Mouse (Mus musculus): Measurements from ENCODE around the gene Glis1. TPM values are rescaled to one million over a fixed set of nuclear protein-coding genes. Genes with fewer than 3 reads are reported as not detected.

Glis1 gene
- polyA plus RNA-seq, 1 experiment, result 0.21 TPM

GRCm38 (mm10) chr4:107660649-107661048 lies 226.3 kb downstream of the Glis1 start:
- TF ChIP-seq TAL1 (IDR thresholded peaks at IDR 0.05; ENCODE audit: low read length) (no peak), GATA1 (IDR thresholded peaks at IDR 0.05; ENCODE audit: low read length) (no peak)
- Histone ChIP-seq H3K27me3 (ENCODE audit: control insufficient read depth) (no peaks in the 10 kb centered on the region), H3K9me3 (ENCODE audit: control insufficient read depth, low read length) (no peaks in the 10 kb centered on the region)

GRCm38 (mm10) chr4:107668514-107668913 lies 234.1 kb downstream of the Glis1 start:
- Histone ChIP-seq H3K4me3 (replicated peaks) (no peak overlapping the region), H3K27me3 (ENCODE audit: control insufficient read depth) (peaks cover 20% of the 10 kb centered on the region)

More at GRCm38 (mm10) chr4:107660649-107661048, 226.3 kb downstream of the Glis1 start:
- no peaks in the 10 kb centered on the region for H3K4me1 ChIP-seq (ENCODE audit: control insufficient read depth)
- H3K4me3 ChIP-seq (replicated peaks), result no peak overlapping the region
- H3K36me3 ChIP-seq (ENCODE audit: control insufficient read depth), result no peaks in the 10 kb centered on the region

GRCm38 (mm10) chr4:107670731-107671130 lies 236.3 kb downstream of the Glis1 start:
- no peaks in the 10 kb centered on the region for H3K9me3 ChIP-seq (ENCODE audit: control insufficient read depth, low read length)
- peaks cover 32% of the 10 kb centered on the region for H3K27me3 ChIP-seq (ENCODE audit: control insufficient read depth)
- no peak for TF ChIP-seq TAL1 (IDR thresholded peaks at IDR 0.05; ENCODE audit: low read length)
- no peak for TF ChIP-seq GATA1 (IDR thresholded peaks at IDR 0.05; ENCODE audit: low read length)
- peaks cover 3% of the 10 kb centered on the region for H3K4me1 ChIP-seq (ENCODE audit: control insufficient read depth)
- H3K4me3 ChIP-seq (replicated peaks), result no peak overlapping the region
- H3K36me3 ChIP-seq (ENCODE audit: control insufficient read depth), result no peaks in the 10 kb centered on the region

More at GRCm38 (mm10) chr4:107668514-107668913, 234.1 kb downstream of the Glis1 start:
- Histone ChIP-seq H3K4me1 (ENCODE audit: control insufficient read depth) (no peaks in the 10 kb centered on the region), H3K36me3 (ENCODE audit: control insufficient read depth) (no peaks in the 10 kb centered on the region), H3K9me3 (ENCODE audit: control insufficient read depth, low read length) (no peaks in the 10 kb centered on the region)
- TF ChIP-seq GATA1 (IDR thresholded peaks at IDR 0.05; ENCODE audit: low read length), result no peak
- no peak for TF ChIP-seq TAL1 (IDR thresholded peaks at IDR 0.05; ENCODE audit: low read length)

GRCm38 (mm10) chr4:107673638-107674321 lies 239.4 kb downstream of the Glis1 start:
- H3K4me3 ChIP-seq (replicated peaks), result no peak overlapping the region
- no peak for TF ChIP-seq GATA1 (IDR thresholded peaks at IDR 0.05; ENCODE audit: low read length)
- TF ChIP-seq TAL1 (IDR thresholded peaks at IDR 0.05; ENCODE audit: low read length), result no peak
- H3K27me3 ChIP-seq (ENCODE audit: control insufficient read depth), result peaks cover 37% of the 10 kb centered on the region
- H3K9me3 ChIP-seq (ENCODE audit: control insufficient read depth, low read length), result no peaks in the 10 kb centered on the region
- H3K4me1 ChIP-seq (ENCODE audit: control insufficient read depth), result peaks cover 3% of the 10 kb centered on the region
- no peaks in the 10 kb centered on the region for H3K36me3 ChIP-seq (ENCODE audit: control insufficient read depth)

- H3K27me3 ChIP-seq (ENCODE audit: control insufficient read depth), result peaks cover 37% of the 10 kb centered on the region
- H3K4me3 ChIP-seq (replicated peaks), result no peak overlapping the region
- TF ChIP-seq GATA1 (IDR thresholded peaks at IDR 0.05; ENCODE audit: low read length) (no peak), TAL1 (IDR thresholded peaks at IDR 0.05; ENCODE audit: low read length) (no peak)
Measured at GRCm38 (mm10) chr4:107674322-107674644, 239.9 kb downstream of the Glis1 start.

GRCm38 (mm10) chr4:107675645-107676044 lies 241.3 kb downstream of the Glis1 start:
- Histone ChIP-seq H3K4me3 (replicated peaks) (no peak overlapping the region), H3K4me1 (ENCODE audit: control insufficient read depth) (peaks cover 3% of the 10 kb centered on the region), H3K27me3 (ENCODE audit: control insufficient read depth) (peaks cover 38% of the 10 kb centered on the region), H3K9me3 (ENCODE audit: control insufficient read depth, low read length) (no peaks in the 10 kb centered on the region), H3K36me3 (ENCODE audit: control insufficient read depth) (no peaks in the 10 kb centered on the region)
- no peak for TF ChIP-seq TAL1 (IDR thresholded peaks at IDR 0.05; ENCODE audit: low read length)
- TF ChIP-seq GATA1 (IDR thresholded peaks at IDR 0.05; ENCODE audit: low read length), result no peak

More at GRCm38 (mm10) chr4:107674322-107674644, 239.9 kb downstream of the Glis1 start:
- no peaks in the 10 kb centered on the region for H3K9me3 ChIP-seq (ENCODE audit: control insufficient read depth, low read length)
- peaks cover 3% of the 10 kb centered on the region for H3K4me1 ChIP-seq (ENCODE audit: control insufficient read depth)
- no peaks in the 10 kb centered on the region for H3K36me3 ChIP-seq (ENCODE audit: control insufficient read depth)

- no peaks in the 10 kb centered on the region for H3K9me3 ChIP-seq (ENCODE audit: control insufficient read depth, low read length)
- H3K4me1 ChIP-seq (ENCODE audit: control insufficient read depth), result no peaks in the 10 kb centered on the region
- peaks cover 9% of the 10 kb centered on the region for H3K27me3 ChIP-seq (ENCODE audit: control insufficient read depth)
- H3K4me3 ChIP-seq (replicated peaks), result no peak overlapping the region
- TF ChIP-seq TAL1 (IDR thresholded peaks at IDR 0.05; ENCODE audit: low read length), result no peak
- H3K36me3 ChIP-seq (ENCODE audit: control insufficient read depth), result no peaks in the 10 kb centered on the region
Measured at GRCm38 (mm10) chr4:107680311-107681098, 246.1 kb downstream of the Glis1 start.

GRCm38 (mm10) chr4:107681099-107681849 lies 246.9 kb downstream of the Glis1 start:
- no peak overlapping the region for H3K4me3 ChIP-seq (replicated peaks)
- peaks cover 7% of the 10 kb centered on the region for H3K27me3 ChIP-seq (ENCODE audit: control insufficient read depth)
- no peaks in the 10 kb centered on the region for H3K9me3 ChIP-seq (ENCODE audit: control insufficient read depth, low read length)
- no peaks in the 10 kb centered on the region for H3K36me3 ChIP-seq (ENCODE audit: control insufficient read depth)
- H3K4me1 ChIP-seq (ENCODE audit: control insufficient read depth), result no peaks in the 10 kb centered on the region
- no peak for TF ChIP-seq GATA1 (IDR thresholded peaks at IDR 0.05; ENCODE audit: low read length)
- no peak for TF ChIP-seq TAL1 (IDR thresholded peaks at IDR 0.05; ENCODE audit: low read length)

All from erythroblast, embryonic 14.5 days (primary cell).